Mouse (Mus musculus) hindbrain, postnatal 0 days (tissue): ENCODE measurements around the gene Man1c1. TPM values are rescaled to one million over a fixed set of nuclear protein-coding genes. Genes with fewer than 3 reads are reported as not detected.

Source experiments
- ATAC-seq: fragments of 200-750 bp; cut with Nextera tagmentation; 2 replicates; pipeline ENCODE4 v1.8.0; 2017; ENCODE audit warnings: mild to moderate bottlenecking, moderate TSS enrichment, moderate library complexity
- DNase-seq: peaks from one replicate; pipeline ENCODE4 v3.0.0-alpha.2; 2015; ENCODE audit warnings: low spot score
- H3K27ac ChIP-seq: fragments of 300-500 bp; sonication (generic); 2 replicates; pipeline ENCODE4 v1.5.1; 2014; ENCODE audit warnings: mild to moderate bottlenecking
- H3K27me3 ChIP-seq: fragments of 300-500 bp; sonication (generic); 2 replicates; pipeline ENCODE4 v1.6.1; 2014; ENCODE audit warnings: low read length, mixed read lengths; ENCODE audit not compliant: insufficient read depth
- H3K36me3 ChIP-seq: fragments of 300-500 bp; sonication (generic); 2 replicates; pipeline ENCODE4 v1.6.1; 2014; ENCODE audit warnings: low read length, mixed read lengths; ENCODE audit not compliant: insufficient read depth
- H3K4me1 ChIP-seq: fragments of 300-500 bp; sonication (generic); 2 replicates; pipeline ENCODE4 v1.6.1; 2014; ENCODE audit warnings: antibody characterized with exemption, low read length, mixed read lengths; ENCODE audit not compliant: insufficient read depth
- H3K4me2 ChIP-seq: fragments of 300-500 bp; sonication (generic); 2 replicates; pipeline ENCODE4 v1.6.1; 2014; ENCODE audit warnings: low read depth, mild to moderate bottlenecking, low read length, moderate library complexity, mixed read lengths
- H3K4me3 ChIP-seq: fragments of 300-500 bp; sonication (generic); 2 replicates; pipeline ENCODE4 v1.5.1; 2014; ENCODE audit warnings: low read length
- H3K9ac ChIP-seq: fragments of 300-500 bp; sonication (generic); replicated peaks from 2 replicates; pipeline ENCODE4 v1.6.1; 2014; ENCODE audit warnings: mild to moderate bottlenecking, low read length, moderate library complexity, mixed read lengths
- H3K9me3 ChIP-seq: fragments of 300-500 bp; sonication (generic); 2 replicates; pipeline ENCODE4 v1.6.1; 2016; ENCODE audit warnings: low read length, mixed read lengths
- CTCF ChIP-seq: IDR thresholded peaks from 2 replicates; pipeline ENCODE4 v1.5.1; 2016; ENCODE audit warnings: antibody characterized with exemption, control low read depth, low read depth
- WGBS: fragments of 180-500 bp; shearing (Covaris S2); extraction: QIAGEN DNeasy Blood & Tissue Kit; methylation state at CpG from one replicate; pipeline ENCODE4 v1.1.7; 2014; 5-methylcytosine and 5-hydroxymethylcytosine counted together
- polyA plus RNA-seq: library from polyadenylated mRNA; unstranded; fragments of >200 nt; fragmentation: Nextera tagmentation; extraction: Ambion mirVana; gene quantifications from 2 replicates; pipeline ENCODE4 v1.2.1, GENCODE M21; 2015
- total RNA-seq: library from RNA; depleted of rRNA; stranded (reverse); fragments of >200 nt; gene quantifications from 2 replicates; pipeline ENCODE4 v1.2.3, GENCODE M21; 2014

The Man1c1 gene
- total and polyA plus RNA-seq, 2 experiments from 2014 or later, result 7.1 to 40.5 TPM

- 82% methylated on average over 10 of the region's 10 CpGs for WGBS
- TF ChIP-seq CTCF, result no peak
Observed at GRCm38 (mm10) chr4:134594731-134595439, 109.2 kb downstream of the Man1c1 start.

GRCm38 (mm10) chr4:134592442-134592841 lies 111.6 kb downstream of the Man1c1 start:
- no peak for DNase-seq
- peak overlapping the region; percentile 72; the same call in 1 of the 2 replicates for H3K27ac ChIP-seq
- WGBS, result 70% methylated on average over 4 of the region's 4 CpGs

More at GRCm38 (mm10) chr4:134594731-134595439, 109.2 kb downstream of the Man1c1 start:
- Histone ChIP-seq H3K4me1 (peaks cover 22% of the 10 kb centered on the region), H3K9me3 (no peaks in the 10 kb centered on the region), H3K36me3 (no peaks in the 10 kb centered on the region), H3K27ac (no peak overlapping the region), H3K27me3 (no peaks in the 10 kb centered on the region), H3K9ac (no peak overlapping the region), H3K4me3 (no peak overlapping the region), H3K4me2 (no peak overlapping the region)
- ATAC-seq (no peak), DNase-seq (no peak)

GRCm38 (mm10) chr4:134591506-134592061 lies 112.5 kb downstream of the Man1c1 start:
- no peaks in the 10 kb centered on the region for H3K36me3 ChIP-seq
- H3K4me2 ChIP-seq, result no peak overlapping the region
- TF ChIP-seq CTCF, result no peak
- H3K4me1 ChIP-seq, result peaks cover 14% of the 10 kb centered on the region
- no peak overlapping the region for H3K4me3 ChIP-seq
- no peaks in the 10 kb centered on the region for H3K9me3 ChIP-seq
- peak; percentile 85 for DNase-seq
- H3K27ac ChIP-seq, result peak overlapping the region; percentile 72
- ATAC-seq, result peak; percentile 73
- WGBS, result 31% methylated on average over 11 of the region's 11 CpGs
- H3K9ac ChIP-seq, result no peak overlapping the region; the same call in 1 of the 2 replicates
- H3K27me3 ChIP-seq, result no peaks in the 10 kb centered on the region

More at GRCm38 (mm10) chr4:134592442-134592841, 111.6 kb downstream of the Man1c1 start:
- TF ChIP-seq CTCF, result no peak
- no peak overlapping the region for H3K4me2 ChIP-seq
- ATAC-seq, result no peak
- H3K4me3 ChIP-seq, result no peak overlapping the region
- H3K9ac ChIP-seq, result no peak overlapping the region
- peaks cover 16% of the 10 kb centered on the region for H3K4me1 ChIP-seq
- H3K27me3 ChIP-seq, result no peaks in the 10 kb centered on the region
- no peaks in the 10 kb centered on the region for H3K36me3 ChIP-seq
- no peaks in the 10 kb centered on the region for H3K9me3 ChIP-seq

- no peak overlapping the region for H3K4me2 ChIP-seq
- no peak overlapping the region for H3K4me3 ChIP-seq
- no peak for DNase-seq
- no peaks in the 10 kb centered on the region for H3K9me3 ChIP-seq
- H3K27me3 ChIP-seq, result no peaks in the 10 kb centered on the region
- no peak overlapping the region for H3K9ac ChIP-seq
- peaks cover 14% of the 10 kb centered on the region for H3K4me1 ChIP-seq
- 70% methylated on average over 10 of the region's 10 CpGs for WGBS
- no peaks in the 10 kb centered on the region for H3K36me3 ChIP-seq
- peak; percentile 59 for TF ChIP-seq CTCF
- no peak for ATAC-seq
- 0 out of 2 replicates have a peak overlapping the region, but pooled peaks have one; percentile 15 for H3K27ac ChIP-seq
Observed at GRCm38 (mm10) chr4:134590227-134590926, 113.7 kb downstream of the Man1c1 start.

GRCm38 (mm10) chr4:134589786-134590185 lies 114.3 kb downstream of the Man1c1 start:
- H3K27ac ChIP-seq, result 0 out of 2 replicates have a peak overlapping the region, but pooled peaks have one; percentile 15
- no peak for TF ChIP-seq CTCF
- no peaks in the 10 kb centered on the region for H3K36me3 ChIP-seq
- H3K27me3 ChIP-seq, result no peaks in the 10 kb centered on the region
- DNase-seq (no peak), ATAC-seq (no peak)
- H3K4me2 ChIP-seq, result no peak overlapping the region
- H3K4me1 ChIP-seq, result peaks cover 14% of the 10 kb centered on the region
- H3K4me3 ChIP-seq, result no peak overlapping the region
- WGBS, result 64% methylated on average over 9 of the region's 9 CpGs
- H3K9me3 ChIP-seq, result no peaks in the 10 kb centered on the region
- H3K9ac ChIP-seq, result no peak overlapping the region

GRCm38 (mm10) chr4:134588951-134589350 lies 115.1 kb downstream of the Man1c1 start:
- Histone ChIP-seq H3K4me3 (no peak overlapping the region), H3K4me2 (no peak overlapping the region), H3K27me3 (no peaks in the 10 kb centered on the region), H3K9ac (no peak overlapping the region), H3K27ac (no peak overlapping the region), H3K36me3 (no peaks in the 10 kb centered on the region), H3K9me3 (no peaks in the 10 kb centered on the region), H3K4me1 (peaks cover 14% of the 10 kb centered on the region)
- TF ChIP-seq CTCF, result no peak
- ATAC-seq (no peak), DNase-seq (no peak)
- 62% methylated on average over 5 of the region's 5 CpGs for WGBS
